Mouse (Mus musculus) stomach, embryonic 14.5 days (tissue): ENCODE measurements around the gene Farsa. TPM values are rescaled to one million over a fixed set of nuclear protein-coding genes. Genes with fewer than 3 reads are reported as not detected.

Source experiments
- ATAC-seq: fragments of 200-750 bp; cut with Nextera tagmentation; 2 replicates; pipeline ENCODE4 v1.8.0; 2017; ENCODE audit warnings: low read depth, moderate TSS enrichment; ENCODE audit not compliant: insufficient number of reproducible peaks, insufficient read depth, low FRiP score
- H3K27ac ChIP-seq: fragments of 300-500 bp; sonication (generic); 2 replicates; pipeline ENCODE4 v1.5.1; 2014; ENCODE audit warnings: mild to moderate bottlenecking, low read length, moderate library complexity, mixed read lengths
- H3K27me3 ChIP-seq: fragments of 300-500 bp; sonication (generic); 2 replicates; pipeline ENCODE4 v1.6.1; 2014; ENCODE audit warnings: low read length, control low read depth, mixed read lengths; ENCODE audit not compliant: control insufficient read depth, insufficient read depth
- H3K36me3 ChIP-seq: fragments of 300-500 bp; sonication (generic); 2 replicates; pipeline ENCODE4 v1.6.1; 2014; ENCODE audit warnings: mild to moderate bottlenecking, control low read depth, low read length, moderate library complexity, mixed read lengths; ENCODE audit not compliant: control insufficient read depth, insufficient read depth
- H3K4me1 ChIP-seq: fragments of 300-500 bp; sonication (generic); 2 replicates; pipeline ENCODE4 v1.6.1; 2014; ENCODE audit warnings: low read length, control low read depth, mixed read lengths; ENCODE audit not compliant: control insufficient read depth, insufficient read depth
- H3K4me2 ChIP-seq: fragments of 300-500 bp; sonication (generic); replicated peaks from 2 replicates; pipeline ENCODE4 v1.6.1; 2014; ENCODE audit warnings: low read depth, low read length, control low read depth
- H3K4me3 ChIP-seq: fragments of 300-500 bp; sonication (generic); 2 replicates; pipeline ENCODE4 v1.5.1; 2014; ENCODE audit warnings: low read depth, low read length, control low read depth
- H3K9ac ChIP-seq: fragments of 300-500 bp; sonication (generic); replicated peaks from 2 replicates; pipeline ENCODE4 v1.6.1; 2014; ENCODE audit warnings: low read depth, mild to moderate bottlenecking, control low read depth, low read length, moderate library complexity, mixed read lengths
- H3K9me3 ChIP-seq: fragments of 300-500 bp; sonication (generic); 2 replicates; pipeline ENCODE4 v1.6.1; 2016; ENCODE audit warnings: low read depth, low read length, control low read depth; ENCODE audit not compliant: control insufficient read depth
- WGBS: fragments of 180-500 bp; shearing (Covaris S2); extraction: QIAGEN DNeasy Blood & Tissue Kit; methylation state at CpG from one replicate; pipeline ENCODE4 v1.1.7; 2014; 5-methylcytosine and 5-hydroxymethylcytosine counted together
- polyA plus RNA-seq: library from polyadenylated mRNA; unstranded; fragments of >200 nt; fragmentation: Nextera tagmentation; extraction: Ambion mirVana; gene quantifications from 2 replicates; pipeline ENCODE4 v1.2.1, GENCODE M21; 2014

Farsa gene
- polyA plus RNA-seq, 1 experiment from 2014 or later: 88.9 TPM

DNA sequence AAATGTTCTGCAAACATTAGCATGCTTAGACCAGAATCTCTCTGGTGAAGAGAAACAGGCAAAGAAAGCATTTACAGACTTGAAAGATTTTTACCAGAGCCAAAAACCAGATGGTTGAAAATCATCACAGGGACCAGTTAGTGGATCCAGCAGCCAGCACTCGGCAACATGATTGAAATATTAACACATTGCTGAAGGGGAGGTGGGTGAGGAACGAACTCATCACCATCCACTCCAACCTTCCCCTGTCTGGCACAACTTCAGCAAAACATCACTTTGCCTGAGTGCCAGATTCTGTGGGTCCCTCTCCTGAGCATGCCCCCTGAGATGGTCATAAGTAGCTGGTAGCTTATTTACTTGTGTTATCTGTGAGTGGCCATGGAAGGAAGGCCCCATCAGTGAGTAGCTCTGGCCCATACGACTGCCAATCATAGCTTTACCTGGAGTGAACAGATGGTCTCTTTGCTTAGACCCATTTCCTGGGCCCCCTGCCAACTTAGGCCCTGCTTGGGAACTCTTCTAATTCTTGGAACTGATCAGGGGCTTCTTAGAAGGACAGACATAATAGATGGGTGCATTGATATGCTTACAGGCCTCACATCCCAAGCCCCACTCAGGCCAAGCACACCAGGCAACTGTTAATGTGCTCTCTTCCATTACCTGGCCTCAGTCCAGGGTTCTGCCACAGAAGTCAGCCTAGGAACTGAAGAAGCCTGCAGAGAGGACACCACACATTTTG is 20.7 kb downstream of the Farsa start:
- Histone ChIP-seq H3K27me3 (no peaks in the 10 kb centered on the region), H3K27ac (no peak overlapping the region), H3K36me3 (no peaks in the 10 kb centered on the region), H3K4me3 (no peak overlapping the region), H3K4me2 (no peak overlapping the region), H3K9ac (no peak overlapping the region), H3K4me1 (peaks cover 6% of the 10 kb centered on the region; the same call in 1 of the 2 replicates), H3K9me3 (no peaks in the 10 kb centered on the region)
- 80% methylated on average over 3 of the region's 3 CpGs for WGBS
- no peak for ATAC-seq

GRCm38 (mm10) chr8:84878915-84879314 is 22.1 kb downstream of the Farsa start:
- H3K4me2 ChIP-seq: no peak overlapping the region
- WGBS: 61% methylated on average over 1 of the region's 1 CpGs
- no peak overlapping the region for H3K4me3 ChIP-seq
- no peak overlapping the region for H3K9ac ChIP-seq
- H3K9me3 ChIP-seq: no peaks in the 10 kb centered on the region
- H3K4me1 ChIP-seq: no peaks in the 10 kb centered on the region
- no peak overlapping the region for H3K27ac ChIP-seq
- no peaks in the 10 kb centered on the region for H3K36me3 ChIP-seq
- H3K27me3 ChIP-seq: no peaks in the 10 kb centered on the region
- ATAC-seq: no peak

- Histone ChIP-seq H3K36me3 (peaks cover 16% of the 10 kb centered on the region), H3K4me1 (no peaks in the 10 kb centered on the region), H3K4me3 (no peak overlapping the region), H3K9ac (no peak overlapping the region), H3K4me2 (no peak overlapping the region), H3K9me3 (no peaks in the 10 kb centered on the region), H3K27me3 (no peaks in the 10 kb centered on the region), H3K27ac (no peak overlapping the region)
- 91% methylated on average over 4 of the region's 4 CpGs for WGBS
- ATAC-seq: no peak
These were observed 27.9 kb downstream of the Farsa start for GRCm38 (mm10) chr8:84884728-84885127.

- Histone ChIP-seq H3K27me3 (no peaks in the 10 kb centered on the region), H3K9ac (no peak overlapping the region), H3K4me3 (no peak overlapping the region), H3K27ac (no peak overlapping the region), H3K4me2 (no peak overlapping the region), H3K9me3 (no peaks in the 10 kb centered on the region), H3K4me1 (no peaks in the 10 kb centered on the region; the same call in 1 of the 2 replicates), H3K36me3 (peaks cover 20% of the 10 kb centered on the region)
- WGBS: 84% methylated on average over 3 of the region's 3 CpGs
- ATAC-seq: no peak
These were observed 31.5 kb downstream of the Farsa start for GRCm38 (mm10) chr8:84888280-84888679.

- Histone ChIP-seq H3K27me3 (no peaks in the 10 kb centered on the region), H3K4me1 (peaks cover 1% of the 10 kb centered on the region; the same call in 1 of the 2 replicates), H3K27ac (no peak overlapping the region), H3K36me3 (peaks cover 20% of the 10 kb centered on the region), H3K4me2 (no peak overlapping the region), H3K9ac (no peak overlapping the region), H3K4me3 (no peak overlapping the region), H3K9me3 (no peaks in the 10 kb centered on the region)
- WGBS: 97% methylated on average over 1 of the region's 1 CpGs
- ATAC-seq: no peak
These were observed 32.4 kb downstream of the Farsa start for GRCm38 (mm10) chr8:84889141-84889540.

GRCm38 (mm10) chr8:84892993-84893708 is 36.4 kb downstream of the Farsa start:
- WGBS: 8% methylated on average over 31 of the region's 31 CpGs
- ATAC-seq: 0 out of 2 replicates have a peak, but pooled peaks have one; percentile 38
- peaks cover 7% of the 10 kb centered on the region; the same call in 1 of the 2 replicates for H3K36me3 ChIP-seq
- no peaks in the 10 kb centered on the region for H3K9me3 ChIP-seq
- H3K27ac ChIP-seq: 0 out of 2 replicates have a peak overlapping the region, but pooled peaks have one; percentile 2
- peak overlapping the region; percentile 47 for H3K9ac ChIP-seq
- no peaks in the 10 kb centered on the region for H3K27me3 ChIP-seq
- peak overlapping the region; percentile 76 for H3K4me2 ChIP-seq
- peak overlapping the region; percentile 54 for H3K4me3 ChIP-seq
- peaks cover 6% of the 10 kb centered on the region; the same call in 1 of the 2 replicates for H3K4me1 ChIP-seq

DNA sequence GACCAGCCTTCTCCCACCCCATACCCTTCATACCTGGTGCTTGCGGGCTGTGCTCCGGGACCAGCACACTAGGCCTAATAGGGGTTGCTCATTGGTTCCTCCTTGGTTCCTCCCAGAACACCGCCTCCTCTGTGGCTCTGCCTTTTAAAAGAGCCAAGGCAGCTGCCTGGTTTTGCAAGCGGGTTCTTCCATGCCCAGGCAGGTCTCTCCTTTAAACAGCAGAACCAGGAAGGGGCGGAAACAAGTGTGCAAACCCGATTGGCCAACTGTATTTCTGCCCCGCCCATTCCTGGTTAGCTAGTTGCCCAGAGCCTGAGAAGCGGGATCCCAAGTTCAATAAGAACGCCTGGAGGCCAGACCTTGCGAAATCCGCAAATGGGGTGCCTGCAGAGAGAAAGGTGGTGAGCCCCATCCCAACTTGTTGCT is 36.9 kb downstream of the Farsa start, which contains the start of gene Gcdh:
TSS of gene Gcdh (minus strand) at position 213 of the 426 bp plus-strand sequence.
- Histone ChIP-seq H3K27me3 (no peaks in the 10 kb centered on the region), H3K4me1 (peaks cover 6% of the 10 kb centered on the region; the same call in 1 of the 2 replicates), H3K4me2 (peak within 1 kb of the TSS; percentile 76), H3K27ac (0 out of 2 replicates have a peak within 1 kb of the TSS, but pooled peaks have one; percentile 2), H3K4me3 (peak within 1 kb of the TSS; percentile 54), H3K9me3 (no peaks in the 10 kb centered on the region), H3K9ac (peak within 1 kb of the TSS; percentile 47), H3K36me3 (0 out of 2 replicates have a peak, but pooled peaks cover 4% of the 10 kb centered on the region)
- WGBS: 1% methylated on average over 11 of the region's 11 CpGs
- peak; percentile 97 for ATAC-seq

DNA sequence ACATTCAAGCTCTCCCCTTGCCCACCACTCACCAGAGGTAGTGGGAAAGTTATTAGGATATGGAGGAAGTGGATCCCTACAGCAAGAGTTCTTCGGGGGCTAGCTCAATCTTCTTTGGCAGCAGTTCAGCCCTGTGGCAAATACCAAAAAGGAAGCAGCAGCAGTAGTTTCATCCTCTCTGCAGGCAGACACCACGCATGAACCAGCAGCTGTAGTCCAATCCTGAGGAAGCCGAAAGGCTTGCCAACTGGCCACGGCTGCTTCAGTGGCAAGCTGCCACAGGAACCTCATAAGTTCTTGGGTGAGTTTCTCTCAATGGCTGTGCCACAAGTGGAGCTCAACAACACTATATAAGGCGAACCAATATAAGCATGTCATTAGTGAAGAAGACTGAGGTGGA is 39.2 kb downstream of the Farsa start:
- ATAC-seq: no peak
- Histone ChIP-seq H3K27me3 (no peaks in the 10 kb centered on the region), H3K4me3 (no peak overlapping the region), H3K4me1 (peaks cover 6% of the 10 kb centered on the region; the same call in 1 of the 2 replicates), H3K9me3 (no peaks in the 10 kb centered on the region), H3K27ac (no peak overlapping the region), H3K4me2 (no peak overlapping the region), H3K9ac (no peak overlapping the region), H3K36me3 (no peaks in the 10 kb centered on the region)
- WGBS: 84% methylated on average over 5 of the region's 5 CpGs
